Mouse (Mus musculus) MEL (cell line): ENCODE measurements around the gene Il12rb1. TPM values are rescaled to one million over a fixed set of nuclear protein-coding genes. Genes with fewer than 3 reads are reported as not detected.

Source experiments
- DNase-seq: peaks from one replicate; pipeline ENCODE4 v3.0.0; 2011; ENCODE audit warnings: low read depth, low spot score
- H3K27ac ChIP-seq: 2 replicates; pipeline ENCODE4 v1.5.1; 2012; ENCODE audit warnings: low read depth, mild to moderate bottlenecking, control low read depth, low read length, moderate library complexity; ENCODE audit not compliant: control insufficient read depth
- H3K27me3 ChIP-seq, 2 experiments: fragments of 150-350 bp in 1 of 2; sonication (generic) in 1 of 2; 2 replicates each; pipeline ENCODE4 v1.6.1; 2012; ENCODE audit warnings: low read length in 2 of 2, mild to moderate bottlenecking in 2 of 2, improper control_type of control experiment in 1 of 2, moderate library complexity in 1 of 2; ENCODE audit not compliant: insufficient read depth in 2 of 2, control insufficient read depth in 1 of 2
- H3K36me3 ChIP-seq, 2 experiments: 2 replicates each; pipeline ENCODE4 v1.6.1; 2012 to 2014; ENCODE audit warnings: low read length in 2 of 2, improper control_type of control experiment in 1 of 2, inconsistent platforms in 1 of 2, mild to moderate bottlenecking in 1 of 2; ENCODE audit not compliant: insufficient read depth in 2 of 2, control insufficient read depth in 1 of 2
- H3K4me1 ChIP-seq, 2 experiments: fragments of 150-350 bp in 1 of 2; sonication (generic) in 1 of 2; 2 replicates each; pipeline ENCODE4 v1.6.1; 2012; ENCODE audit warnings: low read length in 2 of 2, improper control_type of control experiment in 1 of 2, mild to moderate bottlenecking in 1 of 2; ENCODE audit not compliant: insufficient read depth in 2 of 2, control insufficient read depth in 1 of 2
- H3K4me3 ChIP-seq, 2 experiments: fragments of 150-350 bp in 1 of 2; sonication (generic) in 1 of 2; 2 replicates each; pipeline ENCODE4 v1.5.1; 2012; ENCODE audit warnings: low read depth in 2 of 2, low read length in 2 of 2, mild to moderate bottlenecking in 2 of 2, moderate library complexity in 2 of 2, control low read depth in 1 of 2, improper control_type of control experiment in 1 of 2; ENCODE audit not compliant: control insufficient read depth in 1 of 2, insufficient read depth in 1 of 2
- H3K79me2 ChIP-seq: 2 replicates; pipeline ENCODE4 v1.6.1; 2012; ENCODE audit warnings: mild to moderate bottlenecking, low read length, moderate library complexity; ENCODE audit not compliant: control insufficient read depth, poor library complexity, insufficient read depth
- H3K9ac ChIP-seq: 2 replicates; pipeline ENCODE4 v1.6.1; 2012; ENCODE audit warnings: low read depth, mild to moderate bottlenecking, control low read depth, low read length, moderate library complexity; ENCODE audit not compliant: control insufficient read depth, poor library complexity, severe bottlenecking
- H3K9me3 ChIP-seq: fragments of 150-350 bp; sonication (generic); replicated peaks from 2 replicates; pipeline ENCODE4 v1.6.1; 2012; ENCODE audit warnings: mild to moderate bottlenecking, low read length, improper control_type of control experiment, moderate library complexity; ENCODE audit not compliant: insufficient read depth
- CTCF ChIP-seq, 3 experiments: IDR thresholded peaks in 2 of 3; conservative IDR thresholded peaks in 1 of 3; 2 replicates each; pipeline ENCODE4 v1.5.1; 2011 to 2012; ENCODE audit warnings: low read length in 3 of 3, low read depth in 2 of 3, mild to moderate bottlenecking in 2 of 3, improper control_type of control experiment in 1 of 3, inconsistent platforms in 1 of 3, mixed read lengths in 1 of 3, moderate library complexity in 1 of 3; ENCODE audit not compliant: control insufficient read depth in 1 of 3, insufficient read depth in 1 of 3, poor library complexity in 1 of 3, severe bottlenecking in 1 of 3
- E2F4 ChIP-seq: IDR thresholded peaks from 2 replicates; pipeline ENCODE4 v1.6.1; 2011; ENCODE audit warnings: low read depth, low read length, improper control_type of control experiment, borderline replicate concordance
- GABPA ChIP-seq: IDR thresholded peaks from 2 replicates; pipeline ENCODE4 v1.6.1; 2012; ENCODE audit warnings: low read depth, mild to moderate bottlenecking, inconsistent platforms, low read length, improper control_type of control experiment, moderate library complexity
- GATA1 ChIP-seq: IDR thresholded peaks from 2 replicates; pipeline ENCODE4 v1.6.1; 2011; ENCODE audit warnings: low read depth, low read length, improper control_type of control experiment
- RAD21 ChIP-seq: IDR thresholded peaks from 2 replicates; pipeline ENCODE4 v1.6.1; 2011; ENCODE audit warnings: mild to moderate bottlenecking, low read depth, low read length, improper control_type of control experiment
- SIN3A ChIP-seq: IDR thresholded peaks from 2 replicates; pipeline ENCODE4 v1.6.1; 2012; ENCODE audit warnings: low read length, improper control_type of control experiment, inconsistent platforms
- SMC3 ChIP-seq: IDR thresholded peaks from 2 replicates; pipeline ENCODE4 v1.6.1; 2011; ENCODE audit warnings: low read depth, low read length, improper control_type of control experiment
- USF1 ChIP-seq: IDR thresholded peaks from 2 replicates; pipeline ENCODE4 v1.6.1; 2014; ENCODE audit warnings: low read depth, mild to moderate bottlenecking, inconsistent platforms, low read length, improper control_type of control experiment, moderate library complexity
- ZC3H11A ChIP-seq: IDR thresholded peaks from 2 replicates; pipeline ENCODE4 v1.6.1; 2012; ENCODE audit warnings: low read depth, mild to moderate bottlenecking, inconsistent platforms, low read length, improper control_type of control experiment
- ZNF384 ChIP-seq: IDR thresholded peaks from 2 replicates; pipeline ENCODE4 v1.6.1; 2012; ENCODE audit warnings: low read depth, mild to moderate bottlenecking, inconsistent platforms, low read length, improper control_type of control experiment
- polyA plus RNA-seq, 2 experiments: library from polyadenylated mRNA; stranded (reverse) in 1 of 2; unstranded in 1 of 2; fragments of >175 nt in 1 of 2; fragments of >200 nt in 1 of 2; gene quantifications; 2 replicates each; pipeline versions ENCODE4 v1.2.1 to v1.2.4; 2012; ENCODE audit warnings: low replicate concordance in 2 of 2, low read depth in 1 of 2; ENCODE audit not compliant: insufficient read length in 2 of 2, insufficient read depth in 1 of 2, missing spikeins in 1 of 2
- total RNA-seq: library from RNA; depleted of rRNA; stranded (reverse); fragments of 300-350 nt; gene quantifications from 2 replicates; pipeline ENCODE4 v1.2.3, GENCODE M21; 2012; rRNA removed

The Il12rb1 gene
- total and polyA plus RNA-seq, 3 experiments: 1.2 to 2.2 TPM; not detected in 1

GRCm38 (mm10) chr8:70869601-70870041, 61.4 kb downstream of the Il12rb1 start:
- Histone ChIP-seq H3K9ac (no peak overlapping the region), H3K27ac (no peak overlapping the region), H3K4me3 (no peak overlapping the region), H3K36me3 (peaks cover 0 to 2% of the 10 kb centered on the region in 2 experiments; a peak in 1 of 4 replicates), H3K9me3 (no peaks in the 10 kb centered on the region), H3K27me3 (no peaks in the 10 kb centered on the region), H3K79me2 (peaks cover 5% of the 10 kb centered on the region), H3K4me1 (peaks cover 0 to 11% of the 10 kb centered on the region in 2 experiments; a peak in 1 of 4 replicates)
- no peak for TF ChIP-seq USF1
- TF ChIP-seq SMC3: peak; percentile 87
- TF ChIP-seq RAD21: peak; percentile 87
- TF ChIP-seq E2F4: no peak
- TF ChIP-seq SIN3A: peak; percentile 46; the same call in 1 of the 2 replicates
- peak; percentile 25; the same call in 1 of the 2 replicates for TF ChIP-seq ZNF384
- TF ChIP-seq CTCF (IDR thresholded peaks at IDR 0.05 in 2 of 3, conservative IDR thresholded peaks at IDR 0.05 in 1 of 3; ENCODE audit: control insufficient read depth in 1 of 3, insufficient read depth in 1 of 3, low read depth in 2 of 3, low read length in 3 of 3, poor library complexity in 1 of 3, severe bottlenecking in 1 of 3): peak; percentile 86 to 92 (median 88)
- TF ChIP-seq GABPA: no peak
- no peak for TF ChIP-seq GATA1
- TF ChIP-seq ZC3H11A: peak; percentile 76
- DNase-seq: peak; percentile 77

Other genes starting within 250 kb of the Il12rb1 start
- gene Isyna1, start 214.1 kb upstream of the Il12rb1 start, total RNA-seq: 84.1 and 90.9 TPM in 2 replicates
- 100 to 1,000 TPM in 1 of 2 experiments, not detected in 1; 189 TPM for gene Isyna1, start 214.1 kb upstream of the Il12rb1 start, polyA plus RNA-seq
- gene Ssbp4, start 199.6 kb upstream of the Il12rb1 start, total RNA-seq: 80.2 and 84.9 TPM in 2 replicates
- gene Ssbp4, start 199.6 kb upstream of the Il12rb1 start, polyA plus RNA-seq: 100 to 1,000 TPM in 1 of 2 experiments, not detected in 1; 212 TPM
- gene Lrrc25, start 192.3 kb upstream of the Il12rb1 start, total RNA-seq: 0.20 and 0.39 TPM in 2 replicates
- 1 to 10 TPM in 1 of 2 experiments, not detected in 1; 1.1 TPM for gene Lrrc25, start 192.3 kb upstream of the Il12rb1 start, polyA plus RNA-seq
- 0.15 and 1.8 TPM in 2 replicates for gene Gdf15, start 176.0 kb upstream of the Il12rb1 start, total RNA-seq
- gene Gdf15, start 176.0 kb upstream of the Il12rb1 start, polyA plus RNA-seq: under 1 TPM in 1 of 2 experiments, not detected in 1; 0.63 TPM
- gene Pgpep1, start 148.1 kb upstream of the Il12rb1 start, total RNA-seq: 12.6 and 13.7 TPM in 2 replicates
- gene Pgpep1, start 148.1 kb upstream of the Il12rb1 start, polyA plus RNA-seq: 10 to 100 TPM in 1 of 2 experiments, not detected in 1; 19.5 TPM
- gene Lsm4, start 135.2 kb upstream of the Il12rb1 start, total RNA-seq: 152 and 172 TPM in 2 replicates
- 1,000 to 10,000 TPM in 1 of 2 experiments, 100 to 1,000 TPM in 1; 514 to 2,024 TPM for gene Lsm4, start 135.2 kb upstream of the Il12rb1 start, polyA plus RNA-seq
- 11.1 and 16.5 TPM in 2 replicates for gene Jund, start 109.5 kb upstream of the Il12rb1 start, total RNA-seq
- 10 to 100 TPM in 1 of 2 experiments, not detected in 1; 18.8 TPM for gene Jund, start 109.5 kb upstream of the Il12rb1 start, polyA plus RNA-seq
- 0.03 TPM in 1 of 2 replicates, not detected in the other for gene Iqcn, start 105.0 kb upstream of the Il12rb1 start, total RNA-seq
- not detected for gene Iqcn, start 105.0 kb upstream of the Il12rb1 start, polyA plus RNA-seq
- 0.19 and 0.20 TPM in 2 replicates for gene Gm3336, start 89.9 kb upstream of the Il12rb1 start, total RNA-seq
- under 1 TPM in 1 of 2 experiments, not detected in 1; 0.72 TPM for gene Gm3336, start 89.9 kb upstream of the Il12rb1 start, polyA plus RNA-seq
- 0.65 and 0.75 TPM in 2 replicates for gene Pde4c, start 84.7 kb upstream of the Il12rb1 start, total RNA-seq
- 1 to 10 TPM in 1 of 2 experiments, not detected in 1; 3.0 TPM for gene Pde4c, start 84.7 kb upstream of the Il12rb1 start, polyA plus RNA-seq
- 1.8 TPM in 2 replicates for gene Rab3a, start 53.8 kb upstream of the Il12rb1 start, total RNA-seq
- 1 to 10 TPM in 1 of 2 experiments, not detected in 1; 5.6 TPM for gene Rab3a, start 53.8 kb upstream of the Il12rb1 start, polyA plus RNA-seq
- 41.9 and 52.8 TPM in 2 replicates for gene Mpv17l2, start 47.5 kb upstream of the Il12rb1 start, total RNA-seq
- 100 to 1,000 TPM in 1 of 2 experiments, not detected in 1; 102 TPM for gene Mpv17l2, start 47.5 kb upstream of the Il12rb1 start, polyA plus RNA-seq
- gene Pik3r2, start 31.7 kb upstream of the Il12rb1 start, total RNA-seq: 23.7 and 25.4 TPM in 2 replicates
- gene Pik3r2, start 31.7 kb upstream of the Il12rb1 start, polyA plus RNA-seq: 10 to 100 TPM in 1 of 2 experiments, not detected in 1; 37.8 TPM
- gene Mast3, start 3.4 kb upstream of the Il12rb1 start, total RNA-seq: 10.4 and 13.5 TPM in 2 replicates
- 10 to 100 TPM in 1 of 2 experiments, not detected in 1; 54.7 TPM for gene Mast3, start 3.4 kb upstream of the Il12rb1 start, polyA plus RNA-seq
- 10.0 and 13.1 TPM in 2 replicates for gene Arrdc2, start 31.3 kb downstream of the Il12rb1 start, total RNA-seq
- gene Arrdc2, start 31.3 kb downstream of the Il12rb1 start, polyA plus RNA-seq: 10 to 100 TPM in 1 of 2 experiments, not detected in 1; 22.5 TPM
- 7.3 and 8.9 TPM in 2 replicates for gene Kcnn1, start 54.8 kb downstream of the Il12rb1 start, total RNA-seq
- 10 to 100 TPM in 1 of 2 experiments, not detected in 1; 10.7 TPM for gene Kcnn1, start 54.8 kb downstream of the Il12rb1 start, polyA plus RNA-seq
- gene Ccdc124, start 65.5 kb downstream of the Il12rb1 start, total RNA-seq: 47.5 and 47.6 TPM in 2 replicates
- 10 to 100 TPM in 1 of 2 experiments, not detected in 1; 87.1 TPM for gene Ccdc124, start 65.5 kb downstream of the Il12rb1 start, polyA plus RNA-seq
- 0.12 and 0.13 TPM in 2 replicates for gene Slc5a5, start 84.3 kb downstream of the Il12rb1 start, total RNA-seq
- under 1 TPM in 1 of 2 experiments, not detected in 1; 0.36 TPM for gene Slc5a5, start 84.3 kb downstream of the Il12rb1 start, polyA plus RNA-seq
- 4,999 and 5,671 TPM in 2 replicates for gene Rpl18a, start 89.0 kb downstream of the Il12rb1 start, total RNA-seq
- 1,000 to 10,000 TPM in 1 of 2 experiments, not detected in 1; 5,399 TPM for gene Rpl18a, start 89.0 kb downstream of the Il12rb1 start, polyA plus RNA-seq
- gene Map1s, start 97.5 kb downstream of the Il12rb1 start, total RNA-seq: 41.0 and 53.3 TPM in 2 replicates
- 10 to 100 TPM in 1 of 2 experiments, not detected in 1; 51.0 TPM for gene Map1s, start 97.5 kb downstream of the Il12rb1 start, polyA plus RNA-seq